Mouse (Mus musculus) bone marrow, adult 2 months (tissue): Measurements from ENCODE around the gene Bmper. TPM values are rescaled to one million over a fixed set of nuclear protein-coding genes. Genes with fewer than 3 reads are reported as not detected.

Experiments
- H3K27ac ChIP-seq: fragments of 200-500 bp; 2 replicates; pipeline ENCODE4 v1.5.1; 2012; ENCODE audit warnings: low read depth, mild to moderate bottlenecking, control low read depth, inconsistent platforms, low read length; ENCODE audit not compliant: control insufficient read depth, poor library complexity, insufficient read depth
- H3K4me1 ChIP-seq: fragments of 200-500 bp; 2 replicates; pipeline ENCODE4 v1.6.1; 2011; ENCODE audit warnings: low read length; ENCODE audit not compliant: control insufficient read depth, insufficient read depth
- H3K4me3 ChIP-seq: fragments of 200-500 bp; replicated peaks from 2 replicates; pipeline ENCODE3; 2011; ENCODE audit warnings: mild to moderate bottlenecking, low read depth, low read length, control low read depth; ENCODE audit not compliant: control insufficient read depth
- CTCF ChIP-seq: fragments of 200-500 bp; IDR thresholded peaks from 2 replicates; pipeline ENCODE4 v1.5.1; 2011; ENCODE audit warnings: low read length, control low read depth; ENCODE audit not compliant: control insufficient read depth, insufficient read depth
- POLR2A ChIP-seq: fragments of 200-500 bp; IDR thresholded peaks from 2 replicates; pipeline ENCODE4 v1.6.1; 2011; ENCODE audit warnings: low read depth, mild to moderate bottlenecking, control low read depth, low read length, borderline replicate concordance; ENCODE audit not compliant: control insufficient read depth
- WGBS: fragments of 180-500 bp; shearing (Covaris S2); methylation state at CpG from one replicate; pipeline ENCODE4 v1.1.7; 2018; 5-methylcytosine and 5-hydroxymethylcytosine counted together
- polyA plus RNA-seq: library from polyadenylated mRNA; stranded (reverse); fragments of >200 nt; gene quantifications from 2 replicates; pipeline ENCODE4 v1.2.4, GENCODE M21; 2011; ENCODE audit warnings: low replicate concordance; ENCODE audit not compliant: missing spikeins, insufficient read depth, insufficient read length

Gene Bmper
- polyA plus RNA-seq = 0.34 TPM in 1 of 2 replicates, not detected in the other

DNA sequence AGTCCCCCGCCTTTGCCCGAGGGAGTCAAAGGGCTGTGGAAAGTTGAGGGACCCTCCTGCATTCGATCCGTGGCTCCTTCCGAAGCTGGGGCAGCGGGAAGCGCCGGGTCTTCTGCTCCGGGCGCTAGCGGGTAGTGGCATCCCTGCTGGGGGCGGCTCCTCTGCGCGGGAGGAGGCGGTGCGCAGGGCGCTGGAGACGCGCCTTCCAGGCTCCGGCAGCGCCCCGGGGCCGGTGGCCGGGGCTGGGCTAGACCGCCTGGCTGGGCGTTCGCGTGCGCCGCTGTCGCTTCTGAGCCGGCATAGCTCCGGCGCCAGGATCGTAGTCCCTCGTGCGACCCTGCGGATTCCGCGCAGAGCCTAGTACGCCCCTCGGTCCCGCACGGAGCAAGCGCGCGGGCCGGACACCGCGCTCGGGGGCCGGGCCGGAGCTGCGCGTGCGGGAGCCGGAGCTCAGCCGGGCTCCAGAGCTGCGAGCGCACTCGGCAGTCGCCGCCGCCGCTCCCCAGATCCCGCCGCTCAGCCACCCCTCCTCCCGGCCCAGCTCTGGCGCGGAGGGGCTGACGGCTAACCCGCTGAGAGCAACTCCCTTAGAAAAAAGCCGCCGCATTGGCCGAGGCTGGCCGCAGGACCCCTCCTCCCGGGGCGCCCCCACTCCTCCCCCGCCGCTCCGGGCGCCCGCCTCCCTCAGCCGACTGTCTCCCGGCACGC, at the start of gene Bmper:
Gene Bmper, plus strand, starts transcription at position 236 of the 708 bp plus-strand sequence.
- H3K4me3 ChIP-seq = no peak within 1 kb of the TSS

DNA sequence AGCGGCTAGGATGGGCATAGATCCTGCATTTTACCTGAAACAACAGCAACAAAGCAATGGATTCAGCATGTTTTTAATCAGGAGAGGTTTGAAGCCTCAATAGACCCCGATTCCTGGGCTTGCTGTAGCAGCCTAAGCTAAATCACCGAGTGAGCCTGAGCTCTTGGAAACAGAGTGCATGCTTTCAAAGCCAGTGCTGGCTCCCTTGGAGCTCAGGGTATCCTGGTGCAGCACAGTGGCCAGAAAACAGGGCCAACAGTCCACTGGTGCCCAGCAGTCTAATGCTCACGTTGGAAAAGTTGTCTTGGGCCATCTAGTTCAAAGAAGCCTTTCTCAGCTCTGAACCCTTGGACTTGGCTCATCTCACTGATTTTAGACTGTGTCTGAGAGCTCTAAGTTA, 45.4 kb upstream of the Bmper start:
- no peak overlapping the region for H3K27ac ChIP-seq
- 69% methylated on average over 4 of the region's 4 CpGs for WGBS

More for the DNA sequence above, at the start of gene Bmper:
- TF ChIP-seq CTCF (no peak), POLR2A (no peak)
- 1% methylated on average over 85 of the region's 86 CpGs for WGBS
- H3K27ac ChIP-seq = no peak within 1 kb of the TSS
- no peaks in the 10 kb centered on the region for H3K4me1 ChIP-seq

DNA sequence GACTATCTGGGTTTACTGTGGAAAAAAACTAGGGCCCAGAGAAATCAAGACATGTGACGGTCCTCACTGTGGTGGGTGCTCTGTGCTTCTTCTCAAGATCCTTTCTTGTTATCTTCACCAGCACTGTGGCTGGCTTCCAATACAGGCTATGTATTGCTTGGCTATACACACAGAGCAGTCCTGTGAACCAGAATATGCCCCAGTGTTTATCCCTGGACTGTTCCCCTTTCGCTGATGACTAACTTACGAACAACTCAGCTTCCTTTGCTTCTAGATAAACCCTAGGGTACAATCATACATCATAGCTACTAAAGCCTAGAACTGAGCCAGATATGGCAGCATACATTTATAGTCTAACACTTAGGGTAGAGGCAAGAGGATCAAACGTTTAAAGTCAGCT, 35.7 kb upstream of the Bmper start:
- TF ChIP-seq POLR2A (no peak), CTCF (no peak)
- no peak overlapping the region for H3K27ac ChIP-seq
- H3K4me3 ChIP-seq = no peak overlapping the region
- no peaks in the 10 kb centered on the region for H3K4me1 ChIP-seq
- WGBS = 67% methylated on average over 4 of the region's 4 CpGs

More for the DNA sequence above, 45.4 kb upstream of the Bmper start:
- no peaks in the 10 kb centered on the region; the same call in 1 of the 2 replicates for H3K4me1 ChIP-seq
- no peak for TF ChIP-seq CTCF
- no peak for TF ChIP-seq POLR2A
- no peak overlapping the region for H3K4me3 ChIP-seq

DNA sequence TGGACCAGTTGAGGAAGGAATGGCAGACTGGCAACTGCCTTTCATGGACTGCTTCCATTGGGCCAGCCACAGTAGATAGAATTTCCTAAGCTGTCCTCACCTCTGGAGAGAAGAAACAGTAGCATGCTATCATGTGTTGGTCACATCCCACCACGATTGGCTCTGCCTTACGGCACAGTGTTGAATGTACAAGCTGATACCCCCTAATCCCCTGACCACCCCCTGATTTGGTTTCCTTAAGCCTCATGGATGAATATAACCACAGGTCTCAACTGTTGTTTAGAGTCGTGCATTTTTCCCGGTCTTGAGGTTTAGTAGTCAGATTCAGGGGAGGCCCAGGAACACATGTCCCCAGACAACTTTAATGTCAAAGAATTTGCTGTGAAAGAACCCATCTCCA, 34.7 kb upstream of the Bmper start:
- 79% methylated on average over 4 of the region's 4 CpGs for WGBS
- TF ChIP-seq POLR2A (no peak), CTCF (no peak)
- Histone ChIP-seq H3K4me1 (no peaks in the 10 kb centered on the region), H3K4me3 (no peak overlapping the region), H3K27ac (no peak overlapping the region)

DNA sequence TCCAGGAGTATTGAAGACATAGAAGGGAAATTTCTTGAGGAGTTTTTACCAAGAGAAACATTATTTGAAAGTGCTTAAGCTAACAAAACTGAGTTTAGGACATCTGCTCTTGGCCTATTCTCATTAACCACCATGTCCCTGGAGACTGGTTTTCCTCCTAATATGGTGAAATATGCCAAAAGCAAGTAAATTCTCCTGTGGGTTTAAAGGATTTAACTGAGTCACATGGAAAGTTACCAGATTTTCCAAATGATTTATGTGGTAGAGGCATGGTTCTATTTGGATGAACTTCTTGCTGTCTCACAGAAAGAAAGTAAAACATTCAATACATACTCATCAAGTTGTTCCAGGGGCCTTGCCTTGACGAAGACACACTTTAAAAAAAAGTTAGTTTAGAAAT, 31.9 kb upstream of the Bmper start:
- WGBS = 68% methylated on average over 1 of the region's 1 CpGs
- Histone ChIP-seq H3K4me3 (no peak overlapping the region), H3K27ac (no peak overlapping the region), H3K4me1 (no peaks in the 10 kb centered on the region)
- TF ChIP-seq POLR2A (no peak), CTCF (no peak)

DNA sequence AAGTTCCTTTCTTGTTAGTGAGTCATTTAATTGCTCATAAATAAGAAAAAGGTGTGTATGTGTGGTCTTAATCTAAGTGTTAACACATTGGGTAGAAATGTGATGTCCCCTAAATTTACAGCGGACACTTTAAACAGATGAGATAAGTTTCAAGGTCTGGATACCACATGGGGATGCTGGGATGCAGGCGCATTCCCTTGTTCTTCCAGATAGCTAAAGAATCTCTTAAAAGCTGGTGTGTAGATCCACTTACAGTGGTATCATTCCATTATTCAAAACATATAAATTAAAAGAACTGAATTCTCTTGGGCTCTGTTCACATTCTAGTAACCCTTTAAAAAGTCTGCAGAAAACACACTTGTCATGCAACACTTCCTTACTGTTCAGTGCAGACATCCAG, 31.4 kb upstream of the Bmper start:
- TF ChIP-seq POLR2A (no peak), CTCF (no peak)
- no peak overlapping the region for H3K4me3 ChIP-seq
- H3K27ac ChIP-seq = no peak overlapping the region
- no peaks in the 10 kb centered on the region for H3K4me1 ChIP-seq
- WGBS = 87% methylated on average over 2 of the region's 2 CpGs

DNA sequence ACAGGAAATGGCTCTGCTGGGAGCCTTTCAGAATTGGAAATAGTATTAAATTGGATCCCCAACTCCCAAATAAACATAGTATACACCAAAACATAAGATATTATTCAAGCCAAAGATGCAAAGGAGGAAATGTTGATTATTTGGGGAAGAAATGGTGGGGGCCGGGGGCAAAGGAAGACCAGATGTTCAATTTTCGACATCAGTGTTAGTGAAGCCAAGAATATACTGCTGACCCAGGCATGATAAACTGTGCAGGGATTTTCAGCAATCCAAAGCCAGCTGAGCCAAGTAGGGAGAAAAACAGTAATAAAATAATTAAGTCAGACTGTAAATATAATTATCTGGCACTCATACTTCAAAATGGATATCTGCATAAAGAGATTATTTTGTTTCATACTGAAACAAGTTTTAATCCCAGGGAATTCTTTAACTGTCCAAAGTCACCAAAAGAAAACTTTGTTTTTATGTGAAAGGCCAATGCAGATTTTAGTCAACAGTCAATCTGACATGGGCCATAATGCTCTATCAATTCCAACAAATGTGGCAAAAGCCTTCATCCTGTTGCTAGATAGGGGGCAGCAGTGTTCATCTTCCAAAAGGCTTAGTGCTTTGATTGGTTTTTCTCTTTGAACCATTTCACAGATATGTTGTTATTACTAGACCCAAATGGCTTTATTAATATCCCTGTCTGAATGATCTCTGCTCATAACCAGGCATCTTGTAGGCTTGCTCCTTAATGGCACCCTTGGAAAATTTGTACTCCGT, 30.1 kb upstream of the Bmper start:
- no peak for TF ChIP-seq POLR2A
- TF ChIP-seq CTCF = no peak
- H3K27ac ChIP-seq = no peak overlapping the region
- no peak overlapping the region for H3K4me3 ChIP-seq
- WGBS = 74% methylated on average over 3 of the region's 3 CpGs
- no peaks in the 10 kb centered on the region for H3K4me1 ChIP-seq

DNA sequence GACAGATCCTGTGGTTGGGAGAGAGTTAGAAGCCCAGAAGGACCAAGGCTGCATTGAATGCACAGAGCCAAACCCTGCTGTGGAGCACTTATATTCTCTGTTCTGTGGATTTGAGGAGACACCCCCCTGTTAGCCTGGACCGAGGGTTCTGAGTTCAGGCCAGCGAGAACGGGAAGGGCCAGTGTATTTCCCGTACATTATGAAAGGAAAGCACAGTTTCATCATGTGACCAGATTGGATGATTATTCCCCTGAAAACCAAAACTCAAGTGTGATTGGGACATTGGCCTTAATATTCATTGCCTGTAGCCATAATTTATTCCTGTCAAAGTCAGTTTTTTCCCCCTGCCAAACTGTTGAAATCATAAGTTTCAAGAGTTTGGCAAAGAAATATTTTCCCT, 23.9 kb upstream of the Bmper start:
- Histone ChIP-seq H3K27ac (no peak overlapping the region), H3K4me1 (no peaks in the 10 kb centered on the region), H3K4me3 (no peak overlapping the region)
- no peak for TF ChIP-seq POLR2A
- no peak for TF ChIP-seq CTCF
- 84% methylated on average over 4 of the region's 4 CpGs for WGBS

DNA sequence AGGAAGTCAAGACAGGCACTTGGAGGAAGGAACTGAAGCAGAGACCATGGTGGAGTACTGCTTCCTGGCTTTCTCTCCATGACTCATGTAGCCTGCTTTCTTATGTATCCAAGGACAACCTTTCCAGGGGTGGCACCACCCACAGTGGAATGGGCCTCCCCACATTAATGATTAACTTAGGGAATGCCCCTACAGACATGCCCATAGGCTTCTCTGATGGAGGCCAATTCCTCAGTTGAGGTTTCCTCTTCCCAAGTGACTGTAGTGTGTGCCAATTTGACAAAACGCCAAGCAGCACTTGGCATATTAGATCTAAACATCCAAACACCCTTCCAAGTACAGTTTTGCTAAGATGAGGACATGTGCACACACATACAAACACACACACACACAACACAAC, 23.0 kb upstream of the Bmper start:
- no peak for TF ChIP-seq POLR2A
- TF ChIP-seq CTCF = no peak
- WGBS = 82% methylated on average over 1 of the region's 1 CpGs
- H3K4me3 ChIP-seq = no peak overlapping the region
- no peak overlapping the region for H3K27ac ChIP-seq
- H3K4me1 ChIP-seq = no peaks in the 10 kb centered on the region
